19 mouse cellular contexts compared by ENCODE assay signal in the genomic region with DNA sequence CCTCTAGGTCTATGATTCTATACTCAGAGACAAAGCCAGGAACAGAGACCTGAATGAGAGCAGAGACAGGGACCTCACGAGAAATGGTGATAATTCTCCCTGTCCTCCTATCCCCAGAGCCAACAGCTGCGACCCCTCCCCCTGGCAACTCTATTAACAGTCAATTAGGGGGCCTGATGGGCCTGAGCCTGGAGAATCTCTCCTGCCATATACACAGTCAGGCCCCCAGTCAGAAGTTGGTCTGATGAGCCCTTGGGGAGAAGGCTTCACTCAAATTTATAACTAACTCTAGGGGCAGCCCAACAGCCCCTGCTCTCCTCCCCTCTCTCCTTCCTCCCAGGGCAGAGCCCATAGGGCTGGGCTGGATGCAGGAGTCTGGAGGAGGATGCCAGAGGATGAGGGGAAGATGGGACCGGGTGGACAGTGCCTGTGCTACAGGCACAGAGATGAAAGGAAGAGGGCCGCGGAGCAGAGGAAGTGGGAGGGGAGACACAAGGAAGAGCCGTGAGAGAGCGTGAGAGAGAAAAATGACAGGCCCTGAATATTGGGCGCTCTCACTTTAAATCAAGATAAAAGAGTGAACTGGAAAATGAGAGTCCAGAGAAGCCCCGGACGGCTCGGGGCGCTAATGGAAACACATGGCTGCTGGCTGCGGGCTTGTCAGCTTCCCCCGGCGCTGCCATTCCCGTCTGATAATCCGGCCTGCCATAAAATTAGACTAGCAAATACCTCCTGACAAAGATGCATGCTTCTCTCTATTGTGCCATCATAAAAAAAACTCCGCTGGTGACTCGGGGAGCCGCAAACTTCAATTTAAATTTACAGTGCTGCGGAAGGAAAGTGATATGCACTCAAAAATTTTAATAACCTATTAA. TPM values are rescaled to one million over a fixed set of nuclear protein-coding genes. Genes with fewer than 3 reads are reported as not detected.
A peak's percentile ranks its signal among the peaks of the same experiment; 100 is the strongest.
DNase-seq lines count a peak whose midpoint lies in the region; ATAC-seq lines count a peak whose summit lies in the region.
"Had no signal": no experiment of that assay in that cellular context is flagged by ENCODE, and none has a peak within 500 bp of the region (broad histone marks: within the 10 kb centered on the region; RNA-seq: fewer than 3 reads in every experiment).

No protein-coding gene starts in this region.

- no peak overlapping the region for H3K4me3 ChIP-seq in neural tube, embryonic 11.5 days (ENCODE audit: low read depth, low read length)
- no peak overlapping the region for H3K4me3 ChIP-seq in midbrain, embryonic 11.5 days (ENCODE audit: low read depth, low read length)
- H3K4me3 ChIP-seq in neural tube, embryonic 14.5 days (ENCODE audit: low read depth, low read length), result no peak overlapping the region
- H3K4me3 ChIP-seq: embryonic facial prominence, embryonic 15.5 days; layer of hippocampus, adult 2 months; limb, embryonic 12.5 days had no signal

- WGBS in neural tube, embryonic 11.5 days, result 9% methylated on average over 21 of the region's 21 CpGs
- WGBS in midbrain, embryonic 11.5 days, result 27% methylated on average over 21 of the region's 21 CpGs
- WGBS in neural tube, embryonic 14.5 days, result 4% methylated on average over 21 of the region's 21 CpGs

- peaks cover 16% of the 10 kb centered on the region for H3K27me3 ChIP-seq in neural tube, embryonic 11.5 days (ENCODE audit: control insufficient read depth, insufficient read depth, low read length)
- peaks cover 38% of the 10 kb centered on the region for H3K27me3 ChIP-seq in midbrain, embryonic 11.5 days (ENCODE audit: control insufficient read depth, insufficient read depth, low read length)
- 0 out of 2 replicates have a peak, but pooled peaks cover 9% of the 10 kb centered on the region for H3K27me3 ChIP-seq in neural tube, embryonic 14.5 days (ENCODE audit: control insufficient read depth, insufficient read depth, low read length)

- no peaks in the 10 kb centered on the region for H3K9me3 ChIP-seq in neural tube, embryonic 11.5 days (ENCODE audit: control insufficient read depth, low read length)
- no peaks in the 10 kb centered on the region for H3K9me3 ChIP-seq in midbrain, embryonic 11.5 days (ENCODE audit: control insufficient read depth, low read length)
- no peaks in the 10 kb centered on the region for H3K9me3 ChIP-seq in neural tube, embryonic 14.5 days (ENCODE audit: control insufficient read depth, low read length)
- H3K9me3 ChIP-seq: embryonic facial prominence, embryonic 15.5 days; limb, embryonic 12.5 days had no signal

- H3K27ac ChIP-seq in neural tube, embryonic 11.5 days (ENCODE audit: low read depth, low read length), result peak overlapping the region; percentile 70
- H3K27ac ChIP-seq in midbrain, embryonic 11.5 days (ENCODE audit: low read depth, low read length), result no peak overlapping the region
- H3K27ac ChIP-seq in neural tube, embryonic 14.5 days (ENCODE audit: low read depth, low read length), result peak overlapping the region; percentile 53
- H3K27ac ChIP-seq: embryonic facial prominence, embryonic 15.5 days; layer of hippocampus, adult 2 months; limb, embryonic 12.5 days; liver, embryonic 14.5 days had no signal

- no peaks in the 10 kb centered on the region; the same call in 1 of the 2 replicates for H3K4me1 ChIP-seq in neural tube, embryonic 11.5 days (ENCODE audit: control insufficient read depth, insufficient read depth, low read length)
- H3K4me1 ChIP-seq in midbrain, embryonic 11.5 days (ENCODE audit: control insufficient read depth, insufficient read depth, low read length), result peaks cover 26% of the 10 kb centered on the region
- H3K4me1 ChIP-seq in neural tube, embryonic 14.5 days (ENCODE audit: control insufficient read depth, insufficient read depth, low read length), result peaks cover 7% of the 10 kb centered on the region
- H3K4me1 ChIP-seq: embryonic facial prominence, embryonic 15.5 days had no signal

- H3K36me3 ChIP-seq in neural tube, embryonic 11.5 days (ENCODE audit: control insufficient read depth, insufficient read depth, low read length), result no peaks in the 10 kb centered on the region
- H3K36me3 ChIP-seq in midbrain, embryonic 11.5 days (ENCODE audit: control insufficient read depth, insufficient read depth, low read length), result no peaks in the 10 kb centered on the region
- no peaks in the 10 kb centered on the region for H3K36me3 ChIP-seq in neural tube, embryonic 14.5 days (ENCODE audit: control insufficient read depth, insufficient read depth, low read length)
- H3K36me3 ChIP-seq: embryonic facial prominence, embryonic 15.5 days; limb, embryonic 12.5 days had no signal

- ATAC-seq in neural tube, embryonic 11.5 days (ENCODE audit: insufficient read depth, low FRiP score, low TSS enrichment), result peak; percentile 38; the same call in 1 of the 2 replicates
- 0 out of 2 replicates have a peak, but pooled peaks have one; percentile 41 for ATAC-seq in midbrain, embryonic 11.5 days (ENCODE audit: low FRiP score)
- 0 out of 2 replicates have a peak, but pooled peaks have one; percentile 35 for ATAC-seq in neural tube, embryonic 14.5 days (ENCODE audit: low read depth)

- H3K4me2 ChIP-seq in neural tube, embryonic 11.5 days (ENCODE audit: low read depth), result peak overlapping the region; percentile 21; the same call in 1 of the 2 replicates
- H3K4me2 ChIP-seq in midbrain, embryonic 11.5 days, result peak overlapping the region; percentile 19; the same call in 1 of the 2 replicates
- no peak overlapping the region for H3K4me2 ChIP-seq in neural tube, embryonic 14.5 days (ENCODE audit: low read depth, low read length)
- H3K4me2 ChIP-seq: embryonic facial prominence, embryonic 15.5 days; limb, embryonic 12.5 days had no signal

- H3K9ac ChIP-seq in neural tube, embryonic 11.5 days (ENCODE audit: low read length), result no peak overlapping the region
- H3K9ac ChIP-seq in midbrain, embryonic 11.5 days (ENCODE audit: low read length), result peak overlapping the region; percentile 28; the same call in 1 of the 2 replicates
- 0 out of 2 replicates have a peak overlapping the region, but pooled peaks have one; percentile 17 for H3K9ac ChIP-seq in neural tube, embryonic 14.5 days (replicated peaks; ENCODE audit: low read depth, low read length)
- H3K9ac ChIP-seq: embryonic facial prominence, embryonic 15.5 days; limb, embryonic 12.5 days; liver, embryonic 14.5 days had no signal

- DNase-seq in embryo, embryonic 10.5 days (ENCODE audit: low spot score), result peak; percentile 49
- DNase-seq in embryo, embryonic 9.5 days (ENCODE audit: extremely low spot score), result no peak
- peak; percentile 43 for DNase-seq in neural tube, embryonic 11.5 days (ENCODE audit: low spot score)
- no peak for DNase-seq in neural tube, embryonic 10.5 days (ENCODE audit: extremely low spot score, low spot score)
- no peak for DNase-seq in midbrain, embryonic 11.5 days (ENCODE audit: low spot score, missing footprints)
- no peak for DNase-seq in testis, postnatal 14 days (ENCODE audit: low spot score)
- no peak for DNase-seq in urinary bladder, postnatal 25 days (ENCODE audit: low spot score)
- DNase-seq: cerebellum, adult 11 months; gastrocnemius, postnatal 36 days; kidney, adult 2 months; lung, postnatal 14 days; right cerebral cortex, postnatal 25 days; thymus, postnatal 4 days had no signal

RNA-seq across cellular contexts. Expression of a gene that starts 57.2 kb away (rescaled TPM):
- polyA plus RNA-seq in neural tube, embryonic 11.5 days (2014; fragmentation: Nextera tagmentation; extraction: Ambion mirVana), result 7.4 and 8.0 TPM in 2 replicates
- 0.34 and 0.57 TPM in 2 replicates for polyA plus RNA-seq in midbrain, embryonic 11.5 days (2014; fragmentation: Nextera tagmentation; extraction: Ambion mirVana)
- polyA plus RNA-seq in neural tube, embryonic 14.5 days (2014; fragmentation: Nextera tagmentation; extraction: Ambion mirVana), result 23.8 and 27.0 TPM in 2 replicates
- polyA plus RNA-seq: heart, embryonic 14.5 days; limb, embryonic 12.5 days; liver, embryonic 14.5 days had no signal

Comparison
In these comparisons a context has a peak if more than half of its experiments do, and no peak if none do; other contexts are left out.
1. DNase-seq: peak in embryo, embryonic 10.5 days (single experiment) and neural tube, embryonic 11.5 days (single experiment); none in embryo, embryonic 9.5 days (single experiment), neural tube, embryonic 10.5 days (single experiment), midbrain, embryonic 11.5 days (single experiment), testis, postnatal 14 days (single experiment) and urinary bladder, postnatal 25 days (single experiment).
2. Peak in every context shown above with its lines, with median percentiles within 50 percentile points of each other: ATAC-seq.